Mouse (Mus musculus): ENCODE data around the gene Alk. TPM values are rescaled to one million over a fixed set of nuclear protein-coding genes. Genes with fewer than 3 reads are reported as not detected.

The Alk gene
- polyA plus RNA-seq, 1 experiment, result 2.2 TPM

- Histone ChIP-seq H3K4me3 (ENCODE audit: insufficient read depth, low read length) (no peak overlapping the region), H3K27ac (ENCODE audit: insufficient read depth, low read length) (no peak overlapping the region), H3K4me1 (ENCODE audit: control insufficient read depth, insufficient read depth, low read length) (no peaks in the 10 kb centered on the region)
- TF ChIP-seq CTCF (IDR thresholded peaks at IDR 0.05; ENCODE audit: extremely low read depth, insufficient read depth, low read length) (peak; percentile 90), POLR2A (IDR thresholded peaks at IDR 0.05; ENCODE audit: extremely low read depth, insufficient read depth, low read length) (no peak)
Observed at GRCm38 (mm10) chr17:71965733-71966606, 638.5 kb downstream of the Alk start.

DNA sequence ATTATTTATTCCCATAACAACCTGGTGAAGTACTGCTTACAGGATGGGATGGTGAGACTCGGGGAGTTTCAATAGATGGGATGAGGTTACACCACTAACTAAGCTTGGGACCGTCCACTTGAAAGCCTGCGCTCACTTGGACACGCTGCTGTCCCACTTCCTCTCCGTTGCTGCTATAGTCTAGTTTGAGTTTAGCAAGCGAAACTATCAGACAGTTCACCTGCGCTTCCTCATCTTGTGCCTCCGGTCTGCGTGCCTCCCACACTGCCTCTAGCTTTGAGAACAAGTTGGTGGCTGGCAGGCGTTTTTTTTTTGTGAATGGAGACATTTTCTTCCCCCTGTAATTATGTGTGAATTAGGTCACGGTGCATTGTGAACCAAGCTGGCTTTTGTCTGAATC is 639.8 kb downstream of the Alk start:
- Histone ChIP-seq H3K4me1 (ENCODE audit: control insufficient read depth, insufficient read depth, low read length) (no peaks in the 10 kb centered on the region), H3K4me3 (ENCODE audit: insufficient read depth, low read length) (no peak overlapping the region), H3K27ac (ENCODE audit: insufficient read depth, low read length) (no peak overlapping the region)
- no peak for TF ChIP-seq POLR2A (IDR thresholded peaks at IDR 0.05; ENCODE audit: extremely low read depth, insufficient read depth, low read length)

DNA sequence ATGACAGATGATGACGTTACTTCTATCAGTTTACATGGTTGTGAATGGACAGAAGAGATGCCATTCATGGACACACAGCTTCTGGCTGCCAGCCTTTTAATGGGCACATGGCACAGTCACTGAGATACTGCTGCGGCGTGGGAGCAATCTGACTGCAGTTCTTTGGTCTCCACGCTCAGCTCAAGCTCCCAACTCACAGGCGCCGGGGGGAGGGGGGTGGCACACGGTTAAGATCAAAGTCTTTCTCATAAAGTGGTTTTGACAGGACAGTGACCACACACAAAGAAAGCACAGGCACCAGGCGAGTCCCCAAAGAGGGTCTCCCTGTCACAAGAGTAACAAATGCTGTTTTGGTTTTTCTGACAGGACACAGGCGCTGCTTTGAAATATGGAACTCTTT is 641.7 kb downstream of the Alk start:
- no peak for TF ChIP-seq POLR2A (IDR thresholded peaks at IDR 0.05; ENCODE audit: extremely low read depth, insufficient read depth, low read length)
- no peak for TF ChIP-seq CTCF (IDR thresholded peaks at IDR 0.05; ENCODE audit: extremely low read depth, insufficient read depth, low read length)
- Histone ChIP-seq H3K4me1 (ENCODE audit: control insufficient read depth, insufficient read depth, low read length) (no peaks in the 10 kb centered on the region), H3K4me3 (ENCODE audit: insufficient read depth, low read length) (no peak overlapping the region), H3K27ac (ENCODE audit: insufficient read depth, low read length) (no peak overlapping the region)

DNA sequence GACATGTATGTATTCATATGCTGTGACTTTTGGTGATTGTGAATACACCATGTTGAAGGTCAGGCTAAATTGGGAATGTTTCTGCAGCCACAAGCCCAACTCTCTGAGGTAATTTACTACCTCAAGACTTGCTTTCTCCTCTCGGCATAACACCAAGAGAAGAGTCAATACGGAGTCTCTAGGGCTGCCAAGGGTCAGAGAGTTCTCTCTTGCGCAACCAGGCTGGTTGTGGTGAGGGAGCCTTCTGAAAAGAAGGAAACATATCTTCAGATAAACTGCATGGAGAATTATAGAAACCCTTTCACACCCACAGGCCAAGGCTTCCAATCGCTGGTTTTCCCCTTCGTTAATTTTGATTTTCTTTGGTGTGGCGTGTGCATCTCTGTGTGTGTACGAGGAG is 649.4 kb downstream of the Alk start:
- Histone ChIP-seq H3K27ac (ENCODE audit: insufficient read depth, low read length) (no peak overlapping the region), H3K4me1 (ENCODE audit: control insufficient read depth, insufficient read depth, low read length) (no peaks in the 10 kb centered on the region), H3K4me3 (ENCODE audit: insufficient read depth, low read length) (no peak overlapping the region)
- TF ChIP-seq POLR2A (IDR thresholded peaks at IDR 0.05; ENCODE audit: extremely low read depth, insufficient read depth, low read length) (no peak), CTCF (IDR thresholded peaks at IDR 0.05; ENCODE audit: extremely low read depth, insufficient read depth, low read length) (no peak)

DNA sequence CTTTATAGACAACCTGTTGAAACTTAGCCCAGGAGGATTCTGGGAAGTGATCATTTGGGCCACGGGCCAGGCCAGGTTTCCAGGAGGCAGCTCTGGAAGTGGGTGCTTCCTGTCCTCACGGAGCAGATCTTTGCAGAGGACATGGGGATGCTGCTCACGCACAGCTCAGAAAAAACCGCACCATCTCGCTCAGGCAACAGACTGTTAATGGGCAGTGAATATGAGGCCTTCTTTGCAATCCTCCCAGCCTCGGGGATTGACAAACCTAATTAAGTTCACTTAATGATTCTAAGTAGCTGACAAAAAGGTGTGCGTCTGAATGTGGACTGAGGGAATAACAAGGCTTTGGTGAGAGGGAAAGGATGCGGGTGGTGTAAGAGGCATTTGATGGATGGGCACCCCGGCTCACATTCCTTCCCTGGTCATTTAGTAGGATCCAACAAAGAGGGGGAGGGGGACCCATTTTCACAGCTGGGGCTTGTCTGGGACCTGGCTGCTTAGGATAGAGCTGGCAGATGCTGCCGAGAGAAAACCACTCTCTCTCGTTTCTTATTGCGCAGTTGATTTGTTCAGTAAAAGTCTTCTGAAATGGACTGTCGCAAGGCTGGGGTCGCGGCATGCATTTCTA is 650.1 kb downstream of the Alk start:
- no peaks in the 10 kb centered on the region for H3K4me1 ChIP-seq (ENCODE audit: control insufficient read depth, insufficient read depth, low read length)
- no peak overlapping the region for H3K4me3 ChIP-seq (ENCODE audit: insufficient read depth, low read length)
- H3K27ac ChIP-seq (ENCODE audit: insufficient read depth, low read length), result no peak overlapping the region
- no peak for TF ChIP-seq CTCF (IDR thresholded peaks at IDR 0.05; ENCODE audit: extremely low read depth, insufficient read depth, low read length)
- TF ChIP-seq POLR2A (IDR thresholded peaks at IDR 0.05; ENCODE audit: extremely low read depth, insufficient read depth, low read length), result no peak

- Histone ChIP-seq H3K4me1 (ENCODE audit: control insufficient read depth, insufficient read depth, low read length) (no peaks in the 10 kb centered on the region), H3K27ac (ENCODE audit: insufficient read depth, low read length) (no peak overlapping the region), H3K4me3 (ENCODE audit: insufficient read depth, low read length) (no peak overlapping the region)
- no peak for TF ChIP-seq CTCF (IDR thresholded peaks at IDR 0.05; ENCODE audit: extremely low read depth, insufficient read depth, low read length)
- no peak for TF ChIP-seq POLR2A (IDR thresholded peaks at IDR 0.05; ENCODE audit: extremely low read depth, insufficient read depth, low read length)
Observed at GRCm38 (mm10) chr17:71950968-71951367, 653.5 kb downstream of the Alk start.

- Histone ChIP-seq H3K27ac (ENCODE audit: insufficient read depth, low read length) (no peak overlapping the region), H3K4me3 (ENCODE audit: insufficient read depth, low read length) (no peak overlapping the region), H3K4me1 (ENCODE audit: control insufficient read depth, insufficient read depth, low read length) (no peaks in the 10 kb centered on the region)
- no peak for TF ChIP-seq POLR2A (IDR thresholded peaks at IDR 0.05; ENCODE audit: extremely low read depth, insufficient read depth, low read length)
- TF ChIP-seq CTCF (IDR thresholded peaks at IDR 0.05; ENCODE audit: extremely low read depth, insufficient read depth, low read length), result no peak
Observed at GRCm38 (mm10) chr17:71948687-71949086, 655.7 kb downstream of the Alk start.

GRCm38 (mm10) chr17:71947452-71947851 is 657.0 kb downstream of the Alk start:
- H3K4me1 ChIP-seq (ENCODE audit: control insufficient read depth, insufficient read depth, low read length), result no peaks in the 10 kb centered on the region
- no peak overlapping the region for H3K4me3 ChIP-seq (ENCODE audit: insufficient read depth, low read length)
- H3K27ac ChIP-seq (ENCODE audit: insufficient read depth, low read length), result no peak overlapping the region
- TF ChIP-seq POLR2A (IDR thresholded peaks at IDR 0.05; ENCODE audit: extremely low read depth, insufficient read depth, low read length) (no peak), CTCF (IDR thresholded peaks at IDR 0.05; ENCODE audit: extremely low read depth, insufficient read depth, low read length) (no peak)

GRCm38 (mm10) chr17:71944020-71944419 is 660.4 kb downstream of the Alk start:
- no peak overlapping the region for H3K4me3 ChIP-seq (ENCODE audit: insufficient read depth, low read length)
- H3K27ac ChIP-seq (ENCODE audit: insufficient read depth, low read length), result no peak overlapping the region
- no peaks in the 10 kb centered on the region for H3K4me1 ChIP-seq (ENCODE audit: control insufficient read depth, insufficient read depth, low read length)
- TF ChIP-seq POLR2A (IDR thresholded peaks at IDR 0.05; ENCODE audit: extremely low read depth, insufficient read depth, low read length), result no peak

GRCm38 (mm10) chr17:71942052-71942451 is 662.4 kb downstream of the Alk start:
- Histone ChIP-seq H3K4me3 (ENCODE audit: insufficient read depth, low read length) (no peak overlapping the region), H3K4me1 (ENCODE audit: control insufficient read depth, insufficient read depth, low read length) (no peaks in the 10 kb centered on the region)
- no peak for TF ChIP-seq POLR2A (IDR thresholded peaks at IDR 0.05; ENCODE audit: extremely low read depth, insufficient read depth, low read length)
- TF ChIP-seq CTCF (IDR thresholded peaks at IDR 0.05; ENCODE audit: extremely low read depth, insufficient read depth, low read length), result no peak

More at GRCm38 (mm10) chr17:71942052-71942451, 662.4 kb downstream of the Alk start:
- H3K27ac ChIP-seq (ENCODE audit: insufficient read depth, low read length), result no peak overlapping the region
